Mouse (Mus musculus) CH12.LX (cell line): ENCODE measurements around the gene Hexdc.

ENCODE experiments used
- CHD1 ChIP-seq: IDR thresholded peaks from 2 replicates; pipeline ENCODE4 v1.6.1; 2012; ENCODE audit warnings: low read depth, low read length, improper control_type of control experiment, inconsistent platforms
- CTCF ChIP-seq, 2 experiments: IDR thresholded peaks in 1 of 2; conservative IDR thresholded peaks in 1 of 2; 2 replicates each; pipeline ENCODE4 v1.5.1; 2011 to 2012; ENCODE audit warnings: low read depth in 2 of 2, low read length in 2 of 2, improper control_type of control experiment in 1 of 2, inconsistent platforms in 1 of 2, mild to moderate bottlenecking in 1 of 2, moderate library complexity in 1 of 2
- E2F4 ChIP-seq: IDR thresholded peaks from 2 replicates; pipeline ENCODE4 v1.6.1; 2011; ENCODE audit warnings: low read depth, low read length, improper control_type of control experiment; ENCODE audit not compliant: insufficient replicate concordance
- EP300 ChIP-seq: IDR thresholded peaks from 2 replicates; pipeline ENCODE4 v1.6.1; 2011; ENCODE audit warnings: low read length, improper control_type of control experiment
- MAFK ChIP-seq: IDR thresholded peaks from 2 replicates; pipeline ENCODE4 v1.6.1; 2011; ENCODE audit warnings: low read length, improper control_type of control experiment; ENCODE audit not compliant: insufficient replicate concordance
- MEF2A ChIP-seq: IDR thresholded peaks from 2 replicates; pipeline ENCODE4 v1.6.1; 2014; ENCODE audit warnings: low read depth, mild to moderate bottlenecking, inconsistent platforms, low read length, improper control_type of control experiment, borderline replicate concordance
- MYC ChIP-seq: IDR thresholded peaks from 2 replicates; pipeline ENCODE4 v1.6.1; 2011; ENCODE audit warnings: low read depth, mild to moderate bottlenecking, improper control_type of control experiment, low read length
- POLR2A ChIP-seq: IDR thresholded peaks from 2 replicates; pipeline ENCODE4 v1.6.1; 2011; ENCODE audit warnings: low read depth, mild to moderate bottlenecking, improper control_type of control experiment, low read length
- RCOR1 ChIP-seq: conservative IDR thresholded peaks from 2 replicates; pipeline ENCODE4 v1.6.1; 2012; ENCODE audit warnings: low read depth, mild to moderate bottlenecking, inconsistent platforms, low read length, improper control_type of control experiment
- SIN3A ChIP-seq: IDR thresholded peaks from 2 replicates; pipeline ENCODE4 v1.6.1; 2012; ENCODE audit warnings: low read length, improper control_type of control experiment, inconsistent platforms
- SMC3 ChIP-seq: IDR thresholded peaks from 2 replicates; pipeline ENCODE4 v1.6.1; 2011; ENCODE audit warnings: low read depth, low read length, improper control_type of control experiment
- ZC3H11A ChIP-seq: IDR thresholded peaks from 2 replicates; pipeline ENCODE4 v1.6.1; 2012; ENCODE audit warnings: low read depth, mild to moderate bottlenecking, inconsistent platforms, low read length, improper control_type of control experiment

- no peak for TF ChIP-seq POLR2A
- no peak for TF ChIP-seq MYC
- no peak for TF ChIP-seq SIN3A
- no peak for TF ChIP-seq CTCF (conservative IDR thresholded peaks at IDR 0.05 in 1 of 2, IDR thresholded peaks at IDR 0.05 in 1 of 2; ENCODE audit: low read depth in 2 of 2, low read length in 2 of 2)
- TF ChIP-seq ZC3H11A = no peak
- TF ChIP-seq E2F4 = no peak
- TF ChIP-seq MEF2A = no peak
- no peak for TF ChIP-seq RCOR1
- TF ChIP-seq MAFK = no peak
- TF ChIP-seq EP300 = no peak
- no peak for TF ChIP-seq SMC3
- TF ChIP-seq CHD1 = no peak
Observed at GRCm38 (mm10) chr11:121160636-121161346, 43.4 kb upstream of the Hexdc start.
